Mouse (Mus musculus) naive thymus-derived CD4-positive, alpha-beta T cell, adult 2 months (primary cell): Measurements from ENCODE around the gene C330021F23Rik.
"Not testable (repeated sequence)": the region's sequence is repeated elsewhere in the genome, so short reads cannot be mapped to it uniquely, and the experiment has no call there.

ENCODE experiments used
- DNase-seq: peaks from one replicate; pipeline ENCODE4 v3.0.0-alpha.2; 2011; ENCODE audit warnings: low read depth

Gene C330021F23Rik

GRCm38 (mm10) chr8:3567641-3568371, at the start of gene C330021F23Rik:
C330021F23Rik (plus strand) TSS chr8:3567990.
- DNase-seq = no peak

- DNase-seq = no peak
These were observed 45.6 kb upstream of the C330021F23Rik start for GRCm38 (mm10) chr8:3522007-3522697.

- DNase-seq = no peak
These were observed 37.0 kb upstream of the C330021F23Rik start for GRCm38 (mm10) chr8:3530816-3531215.

GRCm38 (mm10) chr8:3531936-3532335, 35.9 kb upstream of the C330021F23Rik start:
- no peak for DNase-seq

GRCm38 (mm10) chr8:3536053-3536841, 31.5 kb upstream of the C330021F23Rik start:
- DNase-seq = peak; percentile 38

GRCm38 (mm10) chr8:3536940-3537339, 30.9 kb upstream of the C330021F23Rik start:
- DNase-seq = no peak

GRCm38 (mm10) chr8:3537666-3538065, 30.1 kb upstream of the C330021F23Rik start:
- no peak for DNase-seq

GRCm38 (mm10) chr8:3539146-3539545, 28.6 kb upstream of the C330021F23Rik start:
- DNase-seq = no peak

GRCm38 (mm10) chr8:3540076-3540475, 27.7 kb upstream of the C330021F23Rik start:
- no peak for DNase-seq

- DNase-seq = no peak
These were observed 21.3 kb upstream of the C330021F23Rik start for GRCm38 (mm10) chr8:3546511-3546910.

GRCm38 (mm10) chr8:3552240-3552639, 15.6 kb upstream of the C330021F23Rik start:
- DNase-seq = no peak

GRCm38 (mm10) chr8:3556114-3556513, 11.7 kb upstream of the C330021F23Rik start:
- peak; percentile 29 for DNase-seq

GRCm38 (mm10) chr8:3568378-3568777, 588 bp downstream of the C330021F23Rik start:
- DNase-seq = no peak

GRCm38 (mm10) chr8:3569784-3570183, 2.0 kb downstream of the C330021F23Rik start:
- DNase-seq = no peak

GRCm38 (mm10) chr8:3574546-3574945, 6.8 kb downstream of the C330021F23Rik start:
- DNase-seq = no peak

- no peak for DNase-seq
These were observed 8.6 kb downstream of the C330021F23Rik start for GRCm38 (mm10) chr8:3576211-3576960.

- DNase-seq = no peak
These were observed 11.9 kb downstream of the C330021F23Rik start for GRCm38 (mm10) chr8:3579390-3580364.

- not testable (repeated sequence) for DNase-seq
These were observed 14.2 kb downstream of the C330021F23Rik start for GRCm38 (mm10) chr8:3581961-3582360.

GRCm38 (mm10) chr8:3586452-3586851, 18.7 kb downstream of the C330021F23Rik start:
- no peak for DNase-seq

GRCm38 (mm10) chr8:3586993-3587390, 19.2 kb downstream of the C330021F23Rik start, which contains the start of gene Camsap3:
Camsap3 (plus strand) TSS chr8:3587293.
- DNase-seq = no peak
